Mouse (Mus musculus) monocyte, adult 5-6 weeks (primary cell): Measurements from ENCODE around the gene Amotl1. TPM values are rescaled to one million over a fixed set of nuclear protein-coding genes. Genes with fewer than 3 reads are reported as not detected.

Source experiments
- ATAC-seq: fragments of 153-309, 156-312 bp; replicated peaks from 2 replicates; pipeline ENCODE4 v1.8.0; 2017; ENCODE audit warnings: mild to moderate bottlenecking; ENCODE audit not compliant: low TSS enrichment, insufficient number of reproducible peaks, severe bottlenecking, poor library complexity, low FRiP score
- total RNA-seq: library from RNA; stranded (forward); fragments of 200-1000, 200-491, 200-594 nt; gene quantifications from 3 replicates; pipeline ENCODE4 v1.2.3, GENCODE M21; 2017

Amotl1 gene
- total RNA-seq, 1 experiment from 2014 or later = not detected

DNA sequence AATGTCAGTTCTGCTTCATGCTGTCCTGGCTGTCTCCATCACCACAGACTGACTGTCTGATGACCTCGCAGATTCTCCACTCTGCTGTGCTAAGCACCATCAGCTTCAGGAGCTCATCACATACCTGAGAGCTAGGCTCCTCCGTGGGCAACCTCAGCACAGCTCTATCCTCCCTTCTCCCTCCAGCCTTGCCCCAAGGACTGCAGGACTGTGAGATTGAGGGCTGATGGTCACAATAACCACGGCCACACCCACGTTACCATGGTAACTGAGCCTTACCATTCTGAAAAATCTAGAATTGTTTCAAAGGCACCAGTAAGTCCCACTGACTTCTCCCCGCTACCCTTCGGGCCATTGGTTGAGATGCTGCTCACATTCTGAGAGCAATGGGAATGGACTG lies 1.5 kb downstream of the Amotl1 start:
- no peak for ATAC-seq

DNA sequence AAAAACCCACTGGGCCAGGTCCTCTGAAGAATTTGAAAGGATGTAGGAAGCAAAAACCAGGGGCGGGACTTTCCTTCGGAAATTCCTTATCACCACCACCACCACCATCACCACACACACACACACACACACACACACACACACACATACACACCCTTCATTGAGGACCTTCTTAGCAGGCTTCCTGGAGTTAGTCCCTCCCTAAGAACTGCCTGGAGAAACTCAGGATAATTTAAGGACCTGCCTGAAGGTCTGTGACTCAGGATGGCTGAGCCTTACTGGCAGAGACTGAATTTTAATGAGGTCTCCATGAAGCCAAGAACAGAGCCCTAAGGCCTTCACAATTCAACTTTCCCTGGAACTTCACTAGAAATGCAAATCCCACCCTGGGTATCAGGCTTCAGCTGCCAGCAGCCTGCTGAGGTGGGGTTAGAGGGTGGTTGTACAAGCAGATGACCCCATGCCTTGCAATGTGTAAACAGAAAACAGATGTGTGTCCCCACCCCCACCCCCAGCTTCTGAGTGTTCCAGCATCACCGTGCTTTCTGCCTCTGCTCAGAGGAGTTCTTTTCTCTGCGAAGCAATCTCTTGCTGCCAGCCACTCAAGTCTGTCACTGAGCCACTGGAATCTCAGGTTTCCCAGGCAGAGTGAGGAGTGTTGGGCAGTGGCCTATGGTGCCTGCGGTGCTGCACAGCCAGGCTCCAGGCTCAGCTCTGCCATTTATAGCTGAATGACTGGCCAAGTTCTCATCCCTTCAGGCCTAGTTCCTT lies 2.4 kb downstream of the Amotl1 start:
- no peak for ATAC-seq

DNA sequence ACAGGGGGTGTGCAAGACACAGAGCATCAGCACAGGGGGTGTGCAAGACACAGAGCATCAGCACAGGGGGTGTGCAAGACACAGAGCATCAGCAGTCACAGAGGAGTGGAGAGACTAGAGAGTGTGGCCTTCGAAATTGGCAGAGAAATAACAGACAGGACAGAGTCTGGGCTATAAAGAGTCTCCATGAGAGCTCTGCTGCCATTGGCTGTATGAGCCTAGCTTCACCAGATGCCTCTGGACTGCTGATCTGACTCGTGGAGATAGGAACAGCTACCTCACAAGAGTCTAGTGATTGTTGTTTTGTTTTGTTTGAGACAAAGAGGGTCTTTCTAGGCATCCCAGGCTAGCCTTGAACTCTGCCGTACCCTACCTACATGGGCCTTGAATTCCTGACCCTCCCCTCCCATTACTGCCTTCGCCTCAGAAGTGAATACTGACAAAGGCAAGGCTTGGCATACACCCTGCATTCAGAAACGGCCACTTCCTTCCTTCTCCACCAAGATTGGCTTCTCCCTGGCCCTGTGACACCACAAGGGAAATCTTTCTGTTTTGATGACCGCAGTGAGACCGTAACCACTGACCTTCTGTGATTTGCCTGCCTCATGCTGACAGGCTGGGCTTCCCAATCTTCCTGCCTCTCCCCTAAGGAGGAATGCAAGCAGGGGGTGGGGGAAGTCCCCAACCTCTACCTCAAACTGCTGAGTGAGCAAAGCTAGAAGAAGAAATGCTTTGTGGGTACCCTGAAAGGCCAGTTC lies 3.4 kb downstream of the Amotl1 start:
- no peak for ATAC-seq

DNA sequence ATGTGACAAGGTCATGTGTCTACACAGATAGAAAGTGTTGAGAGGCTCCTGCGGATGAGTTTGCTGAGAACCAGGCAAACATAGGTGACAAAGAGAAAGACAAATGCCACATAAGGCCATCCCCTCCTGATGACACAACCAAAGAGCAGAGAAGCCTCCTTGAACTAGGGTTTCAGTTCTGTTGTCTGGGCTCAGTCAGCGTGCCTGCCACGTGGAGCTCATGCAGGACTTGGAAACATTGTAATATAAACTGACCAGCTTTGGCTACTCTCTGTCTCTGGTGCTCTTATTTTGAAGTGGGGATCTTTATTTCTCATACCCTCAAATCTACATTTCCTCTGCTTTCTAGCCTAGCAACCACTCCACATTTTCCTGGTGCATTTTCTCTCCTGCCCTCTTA lies 8.6 kb downstream of the Amotl1 start:
- ATAC-seq = no peak

DNA sequence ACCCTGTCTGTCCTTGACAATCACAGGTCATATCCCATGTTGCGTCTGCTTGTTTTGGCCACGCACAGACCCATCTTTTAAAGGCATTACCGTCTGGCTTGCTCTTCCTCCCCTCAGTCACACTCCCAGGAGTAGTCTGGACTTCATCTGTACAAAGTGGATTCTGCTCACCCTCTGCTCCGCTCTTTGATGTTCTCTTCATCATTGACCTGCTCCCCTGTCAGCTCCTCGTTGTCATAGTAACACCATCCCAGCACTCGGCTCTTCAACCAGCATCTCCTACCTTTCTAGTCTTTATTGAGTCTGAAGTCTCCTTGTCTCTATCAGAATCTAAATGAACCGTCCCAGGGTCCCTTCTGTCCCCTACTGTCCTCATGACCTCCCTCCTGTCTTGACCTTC lies 9.3 kb downstream of the Amotl1 start:
- ATAC-seq = no peak

DNA sequence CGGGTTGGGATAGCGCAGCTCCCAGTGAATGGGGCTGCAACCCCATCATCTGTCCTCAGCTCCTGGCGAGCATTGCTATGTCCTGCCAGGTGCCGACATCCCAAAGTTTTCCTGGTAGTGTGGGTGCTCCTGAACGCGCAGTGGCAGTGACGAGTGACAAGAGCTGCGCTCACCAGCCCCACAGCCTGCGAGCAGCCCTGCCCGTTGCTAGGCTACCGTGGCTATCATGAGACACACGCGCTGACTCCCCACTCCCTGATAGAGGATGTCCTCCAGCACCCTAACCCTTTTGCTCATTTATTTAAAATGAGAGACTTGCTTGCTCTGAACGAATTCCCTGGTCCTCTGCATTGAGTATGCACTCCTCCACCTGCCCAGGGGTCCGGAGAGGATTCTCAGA lies 10.7 kb downstream of the Amotl1 start:
- ATAC-seq = no peak

DNA sequence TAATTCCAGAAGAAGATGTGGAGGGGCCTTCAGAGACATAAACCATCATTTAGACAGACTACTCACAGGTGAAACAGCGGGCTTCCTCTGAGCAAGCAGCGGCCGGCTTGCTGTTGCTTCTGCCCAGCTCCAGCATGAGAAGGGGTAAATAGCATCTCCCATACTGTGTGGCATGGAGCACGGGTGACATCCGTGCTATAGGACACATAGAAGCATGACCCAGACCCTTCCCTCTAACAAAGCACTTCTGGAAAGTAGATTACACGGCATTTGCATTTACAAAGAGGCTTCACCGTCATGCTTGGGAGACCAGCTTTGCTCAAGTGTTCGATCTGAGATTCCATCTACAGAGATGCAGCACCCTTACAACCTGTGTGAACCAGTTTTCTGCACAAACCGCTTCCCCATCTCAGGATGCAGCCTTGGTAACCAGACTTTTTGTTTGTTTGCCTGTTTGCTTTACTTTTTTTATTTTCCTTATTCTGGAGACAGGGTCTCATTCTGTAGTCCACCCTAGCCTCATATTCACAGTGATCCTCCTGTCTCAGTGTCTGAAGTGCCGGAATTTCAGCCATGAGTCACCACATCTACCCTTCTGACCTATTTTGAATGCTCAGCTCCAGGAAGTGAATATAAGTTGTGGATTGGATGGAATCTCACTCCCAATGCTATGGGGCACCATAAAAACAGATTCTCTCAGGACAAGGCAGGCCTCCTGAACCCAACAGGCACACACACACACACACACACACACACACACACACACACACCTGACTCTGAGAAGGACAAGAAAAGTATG lies 12.3 kb downstream of the Amotl1 start:
- ATAC-seq = no peak

DNA sequence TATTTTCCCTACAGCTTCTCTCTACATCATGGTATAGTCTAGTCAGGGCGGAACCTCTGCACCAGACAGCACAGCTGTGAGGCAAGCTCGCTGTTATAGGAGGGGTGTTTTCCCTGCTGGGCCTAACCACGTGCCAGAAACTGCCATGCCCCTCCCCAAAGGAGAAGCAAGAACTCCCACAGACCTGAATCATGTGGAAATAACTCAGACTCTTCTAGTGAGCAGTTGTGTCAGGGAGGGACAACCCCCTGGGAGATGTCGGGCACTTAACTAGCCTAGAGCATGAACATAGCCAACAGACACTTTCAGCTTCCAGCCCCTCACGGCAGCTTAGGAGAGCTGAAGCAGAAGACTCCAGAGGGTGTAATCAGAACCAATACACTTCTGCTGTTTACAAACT lies 13.1 kb downstream of the Amotl1 start:
- no peak for ATAC-seq

DNA sequence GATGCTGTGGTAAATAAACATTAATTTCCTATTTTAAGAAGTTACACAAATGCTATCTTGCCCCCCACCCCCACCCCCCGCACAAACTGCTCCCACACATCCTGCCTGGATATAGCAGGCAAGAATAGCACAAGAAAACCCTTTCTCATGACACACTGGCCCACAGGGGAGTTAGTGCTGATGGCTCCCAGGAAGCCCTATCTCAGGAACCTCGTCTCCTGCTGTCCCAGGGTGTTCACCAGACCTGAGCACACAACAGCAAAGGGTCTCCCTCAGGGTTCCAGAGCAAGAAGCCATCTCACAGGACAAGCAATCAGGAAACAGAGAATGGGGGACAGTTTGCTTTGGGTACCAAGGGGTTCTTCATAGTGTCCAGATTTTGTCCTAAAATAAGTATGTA lies 17.3 kb downstream of the Amotl1 start:
- ATAC-seq = no peak

DNA sequence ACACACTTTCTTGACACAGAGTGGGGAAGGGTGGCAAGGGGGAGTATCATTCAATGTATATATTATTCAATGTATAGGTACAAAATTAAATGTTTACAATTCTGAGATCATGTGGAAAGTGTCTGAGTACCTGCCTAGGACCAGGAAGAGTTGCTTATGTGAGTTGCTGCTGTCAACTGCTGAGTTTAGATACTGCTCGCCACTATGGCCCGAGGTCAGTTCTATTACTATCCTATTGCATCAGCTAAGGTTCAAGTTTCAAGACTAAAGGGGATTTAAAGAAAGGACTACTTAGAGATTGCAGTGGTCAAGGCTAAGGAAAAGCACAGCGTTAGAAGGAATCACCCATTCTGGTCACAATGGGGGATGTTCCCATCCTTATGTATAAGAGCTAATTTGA lies 18.9 kb downstream of the Amotl1 start:
- ATAC-seq = no peak

DNA sequence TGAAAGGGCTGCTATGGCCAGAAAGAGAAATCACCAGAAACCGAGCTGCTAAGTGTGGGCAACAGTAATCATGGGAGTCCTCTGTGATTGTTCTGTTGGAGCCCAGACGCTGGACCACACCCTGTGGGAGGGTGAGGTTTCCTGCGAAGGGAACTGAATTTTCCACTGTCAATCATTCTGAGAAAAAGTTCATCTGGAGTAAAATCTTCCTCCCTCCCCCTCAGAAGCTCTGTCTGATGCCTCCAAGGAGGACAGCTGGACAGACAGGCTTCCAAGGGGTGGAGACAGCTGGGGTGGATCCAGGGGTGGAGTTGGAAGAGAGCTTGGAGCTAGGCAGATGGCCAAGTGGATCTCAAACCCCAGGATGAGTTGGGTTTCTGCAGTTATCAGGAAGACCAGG lies 19.8 kb downstream of the Amotl1 start:
- ATAC-seq = no peak

DNA sequence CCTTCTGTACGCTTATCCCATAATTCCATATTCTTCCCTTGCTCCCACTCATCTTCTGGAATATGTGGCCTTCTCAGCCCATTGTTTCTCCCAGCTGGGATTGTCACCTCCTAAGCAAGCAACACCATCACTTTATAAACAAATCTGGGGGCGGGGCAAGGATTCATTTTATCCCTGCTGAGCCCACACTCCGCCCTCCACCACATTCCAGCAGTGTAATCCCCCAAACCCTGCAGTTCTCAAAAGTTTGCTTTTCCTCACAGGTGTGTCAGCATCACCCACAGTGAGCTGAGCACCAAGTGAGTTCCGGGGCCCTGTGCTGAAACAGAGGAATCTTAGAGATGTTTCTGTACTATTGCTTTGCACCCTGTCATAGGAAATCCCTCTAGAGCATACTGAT lies 20.9 kb downstream of the Amotl1 start:
- ATAC-seq = no peak

DNA sequence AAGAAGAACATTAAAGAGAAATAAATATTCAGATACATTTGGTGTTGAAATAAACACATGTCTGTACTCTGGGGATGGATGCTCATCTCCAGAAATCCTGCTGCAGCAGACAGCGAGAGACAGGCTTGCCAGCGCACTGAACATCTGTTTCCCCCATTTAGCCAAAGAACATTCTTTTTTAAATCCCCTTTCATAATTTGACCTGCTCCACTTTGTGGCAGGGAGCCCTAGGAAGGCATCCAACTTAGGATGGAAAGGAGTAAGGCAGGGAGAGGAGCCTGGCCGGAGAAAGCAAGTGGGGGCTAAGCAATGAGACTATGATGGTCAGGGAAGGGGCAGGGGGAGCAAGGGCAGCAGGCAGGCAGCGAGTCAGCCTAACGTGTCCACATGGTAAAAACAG lies 21.6 kb downstream of the Amotl1 start:
- no peak for ATAC-seq

DNA sequence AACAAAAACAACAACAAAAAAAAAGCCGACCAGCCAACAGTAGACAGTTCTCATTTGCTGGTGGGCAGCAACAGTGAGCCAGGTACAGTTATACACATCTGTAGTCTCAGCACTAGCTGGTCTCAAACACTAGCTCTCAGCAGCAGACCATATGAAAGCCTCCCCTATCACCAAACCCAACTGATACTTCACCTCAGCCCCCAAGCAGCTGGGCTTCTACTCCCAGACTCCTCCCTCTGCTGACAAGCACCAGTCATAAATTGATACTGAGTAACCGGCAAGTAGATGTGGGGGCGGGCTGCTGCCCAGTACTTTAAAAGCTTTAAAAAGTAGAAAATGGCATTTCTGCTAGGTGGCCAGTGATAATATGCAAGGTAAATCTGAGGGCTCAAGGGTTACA lies 22.0 kb downstream of the Amotl1 start:
- no peak for ATAC-seq

DNA sequence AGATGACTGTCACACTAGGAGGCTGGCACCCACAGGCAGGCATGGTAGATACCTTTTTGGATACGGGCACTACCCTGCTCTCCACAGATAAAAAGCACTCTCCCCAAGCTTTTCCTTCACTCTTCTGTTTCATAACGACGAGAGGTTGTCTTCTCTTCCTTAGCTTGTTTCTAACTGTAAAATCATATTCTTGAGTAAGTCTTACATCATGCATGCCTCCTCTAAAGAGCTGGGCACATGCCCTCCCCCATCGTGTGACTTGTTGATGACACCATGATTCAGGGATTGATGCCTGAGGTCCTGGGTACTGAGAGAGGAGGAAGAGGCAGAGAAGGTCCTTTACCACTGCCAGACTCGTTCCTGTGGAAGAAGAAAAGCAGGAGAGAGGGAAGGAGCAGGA lies 24.7 kb downstream of the Amotl1 start:
- no peak for ATAC-seq

DNA sequence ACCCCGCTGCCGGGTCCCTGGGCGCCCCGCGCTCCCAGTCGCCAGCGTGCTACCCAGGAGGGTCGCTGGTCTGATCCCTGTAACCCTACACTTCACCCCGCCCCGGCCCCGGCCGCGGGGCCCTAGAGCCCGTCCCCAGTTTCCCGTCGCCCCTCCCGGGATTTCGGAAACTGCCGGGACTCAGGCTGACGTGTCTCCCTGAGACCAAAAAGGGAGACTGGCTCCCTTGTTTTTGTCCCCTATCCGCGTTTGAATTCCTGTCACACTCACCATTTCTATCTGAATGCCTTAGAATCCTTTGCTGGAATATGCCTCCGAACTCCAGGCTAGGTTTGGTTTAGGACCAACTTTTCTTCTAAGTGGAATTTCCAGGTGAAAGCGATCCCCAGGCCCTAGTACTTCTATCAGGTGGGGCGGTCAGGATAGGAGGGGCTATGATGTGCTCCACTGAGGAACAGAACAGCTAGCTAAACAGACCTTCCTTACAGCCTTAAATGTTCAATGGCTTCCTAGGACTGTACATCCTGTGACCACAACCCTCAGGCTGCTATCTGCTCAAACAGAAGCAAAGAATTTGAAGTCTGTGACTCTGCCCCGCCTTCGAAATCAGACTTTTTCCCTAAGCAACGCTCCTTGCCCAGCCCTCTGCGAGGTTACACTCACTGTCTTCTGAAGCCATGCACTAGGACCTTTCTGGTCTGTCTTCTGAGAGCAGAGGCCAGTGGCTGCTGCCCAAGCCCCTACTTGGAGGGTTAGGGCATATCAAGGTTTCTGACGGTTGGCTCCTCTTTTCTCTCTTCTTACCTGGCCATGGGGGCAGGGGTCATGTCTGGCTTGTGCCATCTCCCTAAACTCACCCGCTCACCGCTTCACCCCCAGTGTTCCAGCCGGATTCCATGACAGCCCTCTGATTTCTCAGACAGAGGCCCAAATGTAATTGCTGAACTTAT lies 29.6 kb downstream of the Amotl1 start:
- no peak for ATAC-seq

DNA sequence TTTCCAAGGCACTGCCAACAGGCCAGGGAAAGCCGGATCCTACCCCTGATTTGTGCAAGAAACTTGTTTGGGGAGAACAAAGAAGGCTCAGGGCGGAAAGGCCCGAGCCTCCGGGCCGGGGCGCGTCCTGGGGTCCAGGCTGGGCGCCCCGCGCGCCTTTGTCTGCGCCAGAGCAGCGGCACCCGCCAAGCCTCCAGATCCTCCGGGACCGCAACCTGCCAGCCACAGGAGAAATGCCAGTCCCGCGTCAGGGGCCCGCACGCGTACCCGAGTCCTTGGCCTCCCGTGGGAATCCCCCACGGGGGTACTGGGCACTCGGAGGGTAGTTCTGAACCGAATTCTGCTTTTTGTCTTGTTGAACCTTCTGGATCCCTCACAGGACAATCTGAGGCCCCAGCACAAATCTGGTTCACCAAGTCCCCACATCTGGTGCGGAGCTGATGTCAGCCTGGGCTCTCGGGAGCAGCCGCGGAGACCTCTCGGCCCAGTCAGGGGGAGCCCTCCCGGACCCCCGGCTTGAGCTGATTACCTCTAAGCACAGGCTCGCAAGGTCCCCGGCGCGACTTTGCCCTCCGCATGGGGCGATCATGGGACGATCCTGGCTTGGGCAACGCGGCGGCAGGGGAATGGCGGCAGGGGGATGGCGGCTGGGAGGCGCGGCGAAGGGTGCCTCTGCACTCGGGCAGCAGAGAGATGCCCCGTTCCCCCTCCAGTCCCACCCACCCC lies 30.5 kb downstream of the Amotl1 start:
- no peak for ATAC-seq
